Mouse (Mus musculus): ENCODE data around the gene Tas2r136. TPM values are rescaled to one million over a fixed set of nuclear protein-coding genes. Genes with fewer than 3 reads are reported as not detected.

Tas2r136 gene
- not detected for polyA plus RNA-seq (2017; shearing (Covaris generic))

GRCm38 (mm10) chr6:132778062-132778461 is at the start of gene Tas2r136:
TSS of gene Tas2r136 (minus strand) at chr6:132778162.

GRCm38 (mm10) chr6:132802518-132802917 is 24.6 kb upstream of the Tas2r136 start, which contains the start of gene Tas2r117:
TSS of gene Tas2r117 (plus strand) at chr6:132802818.

GRCm38 (mm10) chr6:132761831-132762230 is 16.1 kb downstream of the Tas2r136 start, which contains the start of gene Tas2r102:
TSS of gene Tas2r102 (plus strand) at chr6:132762131.

GRCm38 (mm10) chr6:132754430-132754829 is 23.5 kb downstream of the Tas2r136 start, which contains the start of gene Tas2r124:
TSS of gene Tas2r124 (plus strand) at chr6:132754730.

GRCm38 (mm10) chr6:132737935-132738334 is 40.0 kb downstream of the Tas2r136 start, which contains the start of gene Tas2r115:
TSS of gene Tas2r115 (minus strand) at chr6:132738035.

Other genes starting within 250 kb of the Tas2r136 start
- not detected for gene Prh1, start 208.4 kb downstream of the Tas2r136 start, polyA plus RNA-seq (2017; shearing (Covaris generic))
- not detected for gene Prp2, start 182.2 kb downstream of the Tas2r136 start, polyA plus RNA-seq (2017; shearing (Covaris generic))
- gene A630073D07Rik, start 126.6 kb downstream of the Tas2r136 start, polyA plus RNA-seq (2017; shearing (Covaris generic)): not detected
- not detected for gene Tas2r120, start 121.2 kb downstream of the Tas2r136 start, polyA plus RNA-seq (2017; shearing (Covaris generic))
- not detected for gene Tas2r121, start 77.2 kb downstream of the Tas2r136 start, polyA plus RNA-seq (2017; shearing (Covaris generic))
- gene Tas2r122, start 66.2 kb downstream of the Tas2r136 start, polyA plus RNA-seq (2017; shearing (Covaris generic)): not detected
- gene Tas2r115, start 40.1 kb downstream of the Tas2r136 start, polyA plus RNA-seq (2017; shearing (Covaris generic)): not detected
- gene Tas2r124, start 23.4 kb downstream of the Tas2r136 start, polyA plus RNA-seq (2017; shearing (Covaris generic)): not detected
- gene Tas2r102, start 16.0 kb downstream of the Tas2r136 start, polyA plus RNA-seq (2017; shearing (Covaris generic)): not detected
- not detected for gene Tas2r117, start 24.7 kb upstream of the Tas2r136 start, polyA plus RNA-seq (2017; shearing (Covaris generic))
- gene Tas2r123, start 69.0 kb upstream of the Tas2r136 start, polyA plus RNA-seq (2017; shearing (Covaris generic)): not detected
- gene Tas2r116, start 77.3 kb upstream of the Tas2r136 start, polyA plus RNA-seq (2017; shearing (Covaris generic)): not detected
- not detected for gene Tas2r110, start 89.8 kb upstream of the Tas2r136 start, polyA plus RNA-seq (2017; shearing (Covaris generic))
- not detected for gene Tas2r113, start 114.8 kb upstream of the Tas2r136 start, polyA plus RNA-seq (2017; shearing (Covaris generic))
- not detected for gene Tas2r125, start 131.5 kb upstream of the Tas2r136 start, polyA plus RNA-seq (2017; shearing (Covaris generic))
- not detected for gene Tas2r129, start 172.9 kb upstream of the Tas2r136 start, polyA plus RNA-seq (2017; shearing (Covaris generic))
- gene Tas2r131, start 179.8 kb upstream of the Tas2r136 start, polyA plus RNA-seq (2017; shearing (Covaris generic)): not detected
- not detected for gene Tas2r109, start 202.8 kb upstream of the Tas2r136 start, polyA plus RNA-seq (2017; shearing (Covaris generic))